Mouse (Mus musculus) testis, postnatal 14 days (tissue): ENCODE results near the gene BC049762.

ENCODE experiments used
- DNase-seq: peaks from one replicate; pipeline ENCODE4 v3.0.0; 2021; ENCODE audit warnings: low spot score

The BC049762 gene

GRCm38 (mm10) chr11:51214021-51214420 lies 48.8 kb downstream of the BC049762 start:
- DNase-seq, result no peak

- no peak for DNase-seq
Observed at GRCm38 (mm10) chr11:51211426-51211825, 51.4 kb downstream of the BC049762 start.

- no peak for DNase-seq
Observed at GRCm38 (mm10) chr11:51207758-51208157, 55.1 kb downstream of the BC049762 start.
